Mouse (Mus musculus): Measurements from ENCODE around the gene Sash1. TPM values are rescaled to one million over a fixed set of nuclear protein-coding genes. Genes with fewer than 3 reads are reported as not detected.

Gene Sash1
- polyA plus RNA-seq, 1 experiment: 96.7 TPM

DNA sequence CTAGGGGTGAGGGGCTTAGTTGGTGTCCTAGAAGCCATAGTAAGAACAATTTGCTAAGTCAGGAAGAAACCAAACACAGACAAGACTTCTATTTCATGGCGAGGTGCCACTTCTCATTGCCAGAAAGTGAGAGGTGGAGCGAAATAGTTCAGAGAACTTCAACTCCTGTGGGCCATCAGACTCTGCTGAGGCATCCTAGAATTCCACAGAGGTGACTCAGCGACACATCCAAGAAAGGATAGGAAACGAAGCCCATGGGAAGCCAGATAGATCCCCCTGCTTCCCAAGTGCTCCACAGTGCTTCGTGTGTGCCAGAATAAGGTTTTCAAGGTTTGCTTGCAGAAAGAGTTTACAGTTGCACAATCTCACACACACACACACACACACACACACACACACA, 209.1 kb downstream of the Sash1 start:
- no peak overlapping the region for H3K4me3 ChIP-seq (ENCODE audit: insufficient read depth, low read length)
- TF ChIP-seq CTCF (IDR thresholded peaks at IDR 0.05; ENCODE audit: low read depth, low read length) (no peak), POLR2A (IDR thresholded peaks at IDR 0.05; ENCODE audit: borderline replicate concordance, low read depth, low read length) (no peak)
- H3K27ac ChIP-seq (ENCODE audit: insufficient read depth, low read depth, low read length): no peak overlapping the region
- H3K4me1 ChIP-seq (ENCODE audit: control insufficient read depth, insufficient read depth, low read length): no peaks in the 10 kb centered on the region

Data from bone marrow macrophage, adult 2 months (primary cell).